Comparison of ENCODE assay signal across 13 mouse cellular contexts in genomic region chr10:109488000-109488399, GRCm38 (mm10).
A peak's percentile ranks its signal among the peaks of the same experiment; 100 is the strongest.
DNase-seq lines count a peak whose midpoint lies in the region; ATAC-seq lines count a peak whose summit lies in the region.
"Had no signal": no experiment of that assay in that cellular context is flagged by ENCODE, and none has a peak within 500 bp of the region (broad histone marks: within the 10 kb centered on the region; RNA-seq: fewer than 3 reads in every experiment).

No protein-coding gene starts in this region.

- DNase-seq in frontal cortex, postnatal 10 days (ENCODE audit: low spot score in 2 of 2), result no peak
- peak; percentile 19 for DNase-seq in layer of hippocampus, adult 9-11 months
- DNase-seq in layer of hippocampus, postnatal 10 days (ENCODE audit: low spot score in 2 of 2), result no peak
- DNase-seq in brain, adult 2 months (ENCODE audit: low read depth, low spot score), result peak; percentile 84
- DNase-seq in telencephalon, adult 2 months (ENCODE audit: low read depth, low spot score), result peak; percentile 67
- DNase-seq in thymus, adult 18-20 months, result no peak
- DNase-seq: adrenal gland, postnatal 10 days; cerebellum, adult 18-20 months; cerebellum, adult 9-11 months; cerebellum, postnatal 36 days; gastrocnemius, postnatal 14 days; heart, postnatal 36 days had no signal

- ATAC-seq in frontal cortex, adult (ENCODE audit: low TSS enrichment), result peak; percentile 89

Comparison
In these comparisons a context has a peak if more than half of its experiments do, and no peak if none do; other contexts are left out.
1. DNase-seq: peak in layer of hippocampus, adult 9-11 months (single experiment), brain, adult 2 months (single experiment) and telencephalon, adult 2 months (single experiment); none in frontal cortex, postnatal 10 days (0 of 2), layer of hippocampus, postnatal 10 days (0 of 2) and thymus, adult 18-20 months (0 of 2).